Mouse (Mus musculus) midbrain, embryonic 14.5 days (tissue): ENCODE measurements around the gene Slc7a10. TPM values are rescaled to one million over a fixed set of nuclear protein-coding genes. Genes with fewer than 3 reads are reported as not detected.

Experiments used
- ATAC-seq: fragments of 200-750 bp; cut with Nextera tagmentation; 2 replicates; pipeline ENCODE4 v1.8.0; 2017; ENCODE audit warnings: moderate number of reproducible peaks, moderate library complexity; ENCODE audit not compliant: low FRiP score, low TSS enrichment
- DNase-seq: peaks from one replicate; pipeline ENCODE4 v3.0.0-alpha.2; 2015
- H3K27ac ChIP-seq: fragments of 300-500 bp; sonication (generic); replicated peaks from 2 replicates; pipeline ENCODE4 v1.5.1; 2014; ENCODE audit warnings: mild to moderate bottlenecking, low read depth, low read length, moderate library complexity
- H3K27me3 ChIP-seq: fragments of 300-500 bp; sonication (generic); 2 replicates; pipeline ENCODE4 v1.6.1; 2014; ENCODE audit warnings: low read length, control low read depth, mixed read lengths; ENCODE audit not compliant: control insufficient read depth, insufficient read depth
- H3K36me3 ChIP-seq: fragments of 300-500 bp; sonication (generic); 2 replicates; pipeline ENCODE4 v1.6.1; 2014; ENCODE audit warnings: low read length, control low read depth; ENCODE audit not compliant: control insufficient read depth, insufficient read depth
- H3K4me1 ChIP-seq: fragments of 300-500 bp; sonication (generic); 2 replicates; pipeline ENCODE4 v1.6.1; 2014; ENCODE audit warnings: mild to moderate bottlenecking, antibody characterized with exemption, low read length, control low read depth; ENCODE audit not compliant: control insufficient read depth, insufficient read depth
- H3K4me2 ChIP-seq: fragments of 300-500 bp; sonication (generic); 2 replicates; pipeline ENCODE4 v1.6.1; 2014; ENCODE audit warnings: mild to moderate bottlenecking, low read length, moderate library complexity
- H3K4me3 ChIP-seq: fragments of 300-500 bp; sonication (generic); replicated peaks from 2 replicates; pipeline ENCODE4 v1.5.1; 2014; ENCODE audit warnings: low read depth, low read length
- H3K9ac ChIP-seq: fragments of 300-500 bp; sonication (generic); replicated peaks from 2 replicates; pipeline ENCODE4 v1.6.1; 2014; ENCODE audit warnings: mild to moderate bottlenecking, low read length, moderate library complexity
- H3K9me3 ChIP-seq: fragments of 300-500 bp; sonication (generic); 2 replicates; pipeline ENCODE4 v1.6.1; 2016; ENCODE audit warnings: low read length, control low read depth, mixed read lengths; ENCODE audit not compliant: control insufficient read depth
- WGBS: fragments of 180-500 bp; shearing (Covaris S2); extraction: QIAGEN DNeasy Blood & Tissue Kit; methylation state at CpG from one replicate; pipeline ENCODE4 v1.1.7; 2014; 5-methylcytosine and 5-hydroxymethylcytosine counted together
- polyA plus RNA-seq: library from polyadenylated mRNA; unstranded; fragments of >200 nt; fragmentation: Nextera tagmentation; extraction: Ambion mirVana; gene quantifications from 2 replicates; pipeline ENCODE4 v1.2.1, GENCODE M21; 2014

Slc7a10 gene
- polyA plus RNA-seq: 6.5 and 9.6 TPM in 2 replicates

- H3K36me3 ChIP-seq: no peaks in the 10 kb centered on the region
- H3K9me3 ChIP-seq: no peaks in the 10 kb centered on the region; the same call in 1 of the 2 replicates
- WGBS: 2% methylated on average over 43 of the region's 43 CpGs
- DNase-seq (peak; percentile 43), ATAC-seq (peak; percentile 14)
- no peak within 1 kb of the TSS for H3K27ac ChIP-seq
- peak within 1 kb of the TSS; percentile 31 for H3K4me3 ChIP-seq
- peaks cover 37% of the 10 kb centered on the region for H3K27me3 ChIP-seq
- H3K4me1 ChIP-seq: peaks cover 10% of the 10 kb centered on the region; the same call in 1 of the 2 replicates
- peak within 1 kb of the TSS; percentile 56 for H3K4me2 ChIP-seq
- H3K9ac ChIP-seq: peak within 1 kb of the TSS; percentile 36
Observed at GRCm38 (mm10) chr7:35185889-35186569, at the start of gene Slc7a10. TSS of gene Slc7a10 (plus strand) at chr7:35186385.

GRCm38 (mm10) chr7:35137524-35137923 is 48.7 kb upstream of the Slc7a10 start:
- H3K9ac ChIP-seq: no peak overlapping the region
- no peaks in the 10 kb centered on the region for H3K9me3 ChIP-seq
- H3K4me1 ChIP-seq: no peaks in the 10 kb centered on the region
- no peak for DNase-seq
- 76% methylated on average over 1 of the region's 1 CpGs for WGBS
- no peak overlapping the region for H3K27ac ChIP-seq
- no peak for ATAC-seq
- H3K36me3 ChIP-seq: no peaks in the 10 kb centered on the region
- H3K27me3 ChIP-seq: no peaks in the 10 kb centered on the region
- H3K4me2 ChIP-seq: no peak overlapping the region
- H3K4me3 ChIP-seq: no peak overlapping the region

GRCm38 (mm10) chr7:35138481-35138880 is 47.7 kb upstream of the Slc7a10 start:
- ATAC-seq (no peak), DNase-seq (no peak)
- Histone ChIP-seq H3K4me2 (no peak overlapping the region), H3K4me1 (no peaks in the 10 kb centered on the region), H3K36me3 (no peaks in the 10 kb centered on the region), H3K9ac (no peak overlapping the region), H3K27me3 (no peaks in the 10 kb centered on the region), H3K9me3 (no peaks in the 10 kb centered on the region), H3K4me3 (no peak overlapping the region), H3K27ac (no peak overlapping the region)
- WGBS: 66% methylated on average over 4 of the region's 4 CpGs

GRCm38 (mm10) chr7:35139880-35140279 is 46.3 kb upstream of the Slc7a10 start:
- H3K27ac ChIP-seq: no peak overlapping the region
- no peak overlapping the region for H3K9ac ChIP-seq
- H3K4me3 ChIP-seq: no peak overlapping the region
- no peak overlapping the region for H3K4me2 ChIP-seq
- WGBS: 90% methylated on average over 5 of the region's 5 CpGs
- no peaks in the 10 kb centered on the region for H3K36me3 ChIP-seq
- ATAC-seq (no peak), DNase-seq (no peak)
- no peaks in the 10 kb centered on the region for H3K27me3 ChIP-seq
- no peaks in the 10 kb centered on the region for H3K9me3 ChIP-seq
- H3K4me1 ChIP-seq: no peaks in the 10 kb centered on the region

- Histone ChIP-seq H3K9me3 (no peaks in the 10 kb centered on the region), H3K9ac (no peak overlapping the region), H3K27ac (no peak overlapping the region), H3K4me3 (no peak overlapping the region), H3K4me1 (no peaks in the 10 kb centered on the region), H3K4me2 (no peak overlapping the region), H3K27me3 (no peaks in the 10 kb centered on the region), H3K36me3 (no peaks in the 10 kb centered on the region)
- DNase-seq: no peak
- no peak for ATAC-seq
- 82% methylated on average over 5 of the region's 5 CpGs for WGBS
Observed at GRCm38 (mm10) chr7:35141519-35141918, 44.7 kb upstream of the Slc7a10 start.

GRCm38 (mm10) chr7:35142522-35142921 is 43.7 kb upstream of the Slc7a10 start:
- Histone ChIP-seq H3K9me3 (no peaks in the 10 kb centered on the region), H3K27me3 (no peaks in the 10 kb centered on the region), H3K4me3 (no peak overlapping the region), H3K36me3 (no peaks in the 10 kb centered on the region), H3K4me2 (no peak overlapping the region), H3K9ac (no peak overlapping the region), H3K4me1 (no peaks in the 10 kb centered on the region), H3K27ac (no peak overlapping the region)
- WGBS: 80% methylated on average over 8 of the region's 8 CpGs
- DNase-seq (no peak), ATAC-seq (no peak)

GRCm38 (mm10) chr7:35143864-35144618 is 42.1 kb upstream of the Slc7a10 start:
- no peaks in the 10 kb centered on the region for H3K4me1 ChIP-seq
- WGBS: 74% methylated on average over 6 of the region's 6 CpGs
- no peak overlapping the region for H3K27ac ChIP-seq
- H3K4me2 ChIP-seq: no peak overlapping the region
- no peak overlapping the region for H3K4me3 ChIP-seq
- DNase-seq: no peak
- H3K36me3 ChIP-seq: no peaks in the 10 kb centered on the region
- H3K9me3 ChIP-seq: no peaks in the 10 kb centered on the region
- no peaks in the 10 kb centered on the region for H3K27me3 ChIP-seq
- ATAC-seq: no peak
- no peak overlapping the region for H3K9ac ChIP-seq

GRCm38 (mm10) chr7:35145068-35145467 is 41.1 kb upstream of the Slc7a10 start:
- no peak for ATAC-seq
- no peaks in the 10 kb centered on the region for H3K9me3 ChIP-seq
- DNase-seq: no peak
- no peak overlapping the region for H3K4me3 ChIP-seq
- no peaks in the 10 kb centered on the region for H3K36me3 ChIP-seq
- WGBS: 86% methylated on average over 9 of the region's 9 CpGs
- no peaks in the 10 kb centered on the region for H3K27me3 ChIP-seq
- H3K27ac ChIP-seq: no peak overlapping the region
- no peak overlapping the region for H3K9ac ChIP-seq
- no peaks in the 10 kb centered on the region for H3K4me1 ChIP-seq
- no peak overlapping the region for H3K4me2 ChIP-seq

GRCm38 (mm10) chr7:35146269-35146668 is 39.9 kb upstream of the Slc7a10 start:
- DNase-seq (no peak), ATAC-seq (no peak)
- 89% methylated on average over 10 of the region's 10 CpGs for WGBS
- no peaks in the 10 kb centered on the region for H3K36me3 ChIP-seq
- H3K27ac ChIP-seq: no peak overlapping the region
- H3K4me3 ChIP-seq: no peak overlapping the region
- H3K9ac ChIP-seq: no peak overlapping the region
- H3K4me1 ChIP-seq: no peaks in the 10 kb centered on the region
- no peak overlapping the region for H3K4me2 ChIP-seq
- H3K27me3 ChIP-seq: no peaks in the 10 kb centered on the region
- no peaks in the 10 kb centered on the region for H3K9me3 ChIP-seq
